Mouse (Mus musculus): ENCODE data around the gene Smok3c. TPM values are rescaled to one million over a fixed set of nuclear protein-coding genes. Genes with fewer than 3 reads are reported as not detected.
"Not testable (repeated sequence)": the region's sequence is repeated elsewhere in the genome, so short reads cannot be mapped to it uniquely, and the experiment has no call there.

Gene Smok3c
- total RNA-seq, 2 experiments from 2014 or later = not detected

- intact Hi-C loops (cut with DNase I) = no loop called here
- no peak for DNase-seq (ENCODE audit: low spot score)
Observed at GRCm38 (mm10) chr5:138090737-138091136, 37.7 kb downstream of the Smok3c start.

DNA sequence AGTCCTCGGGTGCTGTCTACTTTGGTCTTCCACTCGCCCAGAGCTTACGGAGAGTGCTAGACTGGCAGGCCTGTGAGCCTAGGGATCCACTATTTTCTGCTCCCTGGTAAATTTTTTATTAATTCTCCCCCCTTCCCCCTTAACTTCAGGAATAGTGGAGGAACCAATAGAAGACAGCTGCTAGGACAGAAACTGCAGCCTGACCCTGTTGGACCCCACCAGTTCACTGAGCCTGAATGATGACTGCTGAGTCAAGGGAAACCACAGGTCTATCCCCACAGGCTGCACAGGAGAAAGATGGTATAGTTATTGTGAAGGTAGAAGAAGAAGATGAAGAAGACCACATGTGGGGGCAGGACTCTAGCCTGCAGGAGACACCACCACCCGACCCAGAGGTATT, 39.8 kb downstream of the Smok3c start:
- no peak for DNase-seq (ENCODE audit: low spot score)
- intact Hi-C loops (cut with DNase I) = no loop called here

- intact Hi-C loops (cut with DNase I) = no loop called here
- no peak for DNase-seq (ENCODE audit: low spot score)
Observed at GRCm38 (mm10) chr5:138094474-138094873, 41.5 kb downstream of the Smok3c start.

GRCm38 (mm10) chr5:138104976-138105375, 52.0 kb downstream of the Smok3c start:
- no peak for DNase-seq (ENCODE audit: low spot score)
- intact Hi-C loops (cut with DNase I) = no loop called here

- DNase-seq (ENCODE audit: low spot score) = no peak
- intact Hi-C loops (cut with DNase I) = no loop called here
Observed at GRCm38 (mm10) chr5:138107130-138107529, 54.1 kb downstream of the Smok3c start.

DNA sequence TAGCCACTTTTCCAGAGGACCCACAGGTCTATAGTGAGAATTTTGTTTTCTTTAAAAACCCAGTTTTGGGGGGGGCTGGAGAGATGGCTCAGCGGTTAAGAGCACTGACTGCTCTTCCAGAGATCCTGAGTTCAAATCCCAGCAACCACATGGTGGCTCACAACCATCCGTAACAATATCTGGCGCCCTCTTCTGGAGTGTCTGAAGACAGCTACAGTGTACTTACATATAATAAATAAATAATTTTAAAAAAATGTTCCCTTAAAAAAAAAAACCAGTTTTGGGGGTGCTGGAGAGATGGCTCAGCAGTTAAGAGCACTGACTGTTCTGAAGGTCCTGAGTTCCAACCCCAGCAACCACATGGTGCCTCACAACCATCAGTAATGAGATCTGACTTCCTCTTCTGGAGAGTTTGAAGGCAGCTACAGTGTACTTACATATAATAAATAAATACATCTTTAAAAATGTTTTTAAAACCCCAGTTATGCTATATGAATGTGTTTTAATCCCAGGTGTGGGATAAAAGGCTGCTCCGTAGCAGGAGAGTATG, 56.9 kb downstream of the Smok3c start:
- intact Hi-C loops (cut with DNase I); DNase-seq (ENCODE audit: low spot score): not testable (repeated sequence)

Other genes starting within 250 kb of the Smok3c start
- 1 to 10 TPM; 1.7 to 1.9 TPM for gene Pilra, start 216.9 kb upstream of the Smok3c start, total RNA-seq (2021)
- gene Pilrb1, start 195.1 kb upstream of the Smok3c start, total RNA-seq (2021) = under 1 TPM; 0.61 to 0.83 TPM
- under 1 TPM in 1 of 2 experiments, not detected in 1; 0.81 TPM for gene Pilrb2, start 181.4 kb upstream of the Smok3c start, total RNA-seq (2021)
- under 1 TPM; 0.17 to 0.31 TPM for gene Cyp3a13, start 131.6 kb upstream of the Smok3c start, total RNA-seq (2021)
- under 1 TPM; 0.26 to 0.42 TPM for gene Gjc3, start 90.1 kb upstream of the Smok3c start, total RNA-seq (2021)
- gene Azgp1, start 71.7 kb upstream of the Smok3c start, total RNA-seq (2021) = not detected
- gene Smok3a, start 31.9 kb upstream of the Smok3c start, total RNA-seq (2021) = not detected
- gene Smok3b, start 31.8 kb upstream of the Smok3c start, total RNA-seq (2021) = not detected
- gene Zkscan1, start 31.9 kb downstream of the Smok3c start, total RNA-seq (2021) = 10 to 100 TPM; 14.3 to 16.2 TPM
- gene Zscan21, start 63.7 kb downstream of the Smok3c start, total RNA-seq (2021) = 10 to 100 TPM; 10.5 to 13.2 TPM
- gene Zfp113, start 102.5 kb downstream of the Smok3c start, total RNA-seq (2021) = 10 to 100 TPM in 1 of 2 experiments, 1 to 10 TPM in 1; 9.6 to 11.0 TPM
- 100 to 1,000 TPM; 124 to 126 TPM for gene Cops6, start 107.9 kb downstream of the Smok3c start, total RNA-seq (2021)
- 1 to 10 TPM; 8.9 to 9.3 TPM for gene Ap4m1, start 118.8 kb downstream of the Smok3c start, total RNA-seq (2021)
- gene Mcm7, start 119.2 kb downstream of the Smok3c start, total RNA-seq (2021) = 10 to 100 TPM; 11.2 to 11.9 TPM
- 10 to 100 TPM; 29.9 to 32.9 TPM for gene Taf6, start 134.3 kb downstream of the Smok3c start, total RNA-seq (2021)
- 1 to 10 TPM; 5.9 to 7.1 TPM for gene Cnpy4, start 134.3 kb downstream of the Smok3c start, total RNA-seq (2021)
- 1 to 10 TPM; 2.6 to 2.8 TPM for gene Mblac1, start 141.1 kb downstream of the Smok3c start, total RNA-seq (2021)
- gene Nxpe5, start 172.7 kb downstream of the Smok3c start, total RNA-seq (2021) = 1 to 10 TPM in 1 of 2 experiments, under 1 TPM in 1; 0.96 to 1.2 TPM
- gene Lamtor4, start 202.3 kb downstream of the Smok3c start, total RNA-seq (2021) = 10 to 100 TPM; 55.3 to 61.0 TPM
- 1 to 10 TPM; 3.1 to 3.8 TPM for gene BC037034, start 210.8 kb downstream of the Smok3c start, total RNA-seq (2021)
- gene Gal3st4, start 219.6 kb downstream of the Smok3c start, total RNA-seq (2021) = under 1 TPM; 0.14 to 0.26 TPM
- gene Gm43720, start 226.8 kb downstream of the Smok3c start, total RNA-seq (2021) = not detected
- gene Gpc2, start 226.8 kb downstream of the Smok3c start, total RNA-seq (2021) = under 1 TPM; 0.08 to 0.18 TPM
- gene Stag3, start 227.0 kb downstream of the Smok3c start, total RNA-seq (2021) = not detected